Mouse (Mus musculus): ENCODE measurements around the gene Kctd7. TPM values are rescaled to one million over a fixed set of nuclear protein-coding genes. Genes with fewer than 3 reads are reported as not detected.

Gene Kctd7
- polyA plus RNA-seq, 1 experiment = 4.5 TPM

GRCm38 (mm10) chr5:130109348-130109747 lies 35.3 kb upstream of the Kctd7 start:
- Histone ChIP-seq H3ac (ENCODE audit: control insufficient read depth, insufficient read length) (no peak overlapping the region), H3K79me2 (ENCODE audit: control insufficient read depth, insufficient read depth) (no peaks in the 10 kb centered on the region), H3K36me3 (ENCODE audit: control insufficient read depth, insufficient read depth) (no peaks in the 10 kb centered on the region), H3K4me3 (no peak overlapping the region), H3K27me3 (ENCODE audit: control insufficient read depth, insufficient read depth, insufficient read length) (no peaks in the 10 kb centered on the region), H3K4me2 (ENCODE audit: low read depth) (no peak overlapping the region)
- TF ChIP-seq CEBPB (IDR thresholded peaks at IDR 0.05; ENCODE audit: insufficient read depth, poor library complexity, severe bottlenecking) = no peak
- TF ChIP-seq POLR2AphosphoS2 (IDR thresholded peaks at IDR 0.05; ENCODE audit: insufficient read length, low read depth) = no peak
- TF ChIP-seq REST (IDR thresholded peaks at IDR 0.05; ENCODE audit: insufficient read depth, insufficient read length) = no peak
- TF ChIP-seq TCF12 (IDR thresholded peaks at IDR 0.05; ENCODE audit: insufficient read depth, poor library complexity, severe bottlenecking) = no peak
- TF ChIP-seq POLR2A (IDR thresholded peaks at IDR 0.05; ENCODE audit: insufficient read length, low read depth) = no peak
- TF ChIP-seq E2F4 (IDR thresholded peaks at IDR 0.05; ENCODE audit: insufficient read depth) = no peak
- no peak for TF ChIP-seq MAX (IDR thresholded peaks at IDR 0.05; ENCODE audit: low read depth)
- no peak for TF ChIP-seq SRF (IDR thresholded peaks at IDR 0.05; ENCODE audit: control insufficient read depth, insufficient read length, low read depth)
- TF ChIP-seq TCF3 (IDR thresholded peaks at IDR 0.05; ENCODE audit: insufficient read length, low read depth) = no peak
- TF ChIP-seq USF1 (IDR thresholded peaks at IDR 0.05; ENCODE audit: low read depth) = no peak
- no peak for TF ChIP-seq MYOG (IDR thresholded peaks at IDR 0.05; ENCODE audit: control insufficient read depth in 1 of 3, insufficient read depth in 1 of 3, insufficient read length in 2 of 3, low read depth in 2 of 3)
- no peak for TF ChIP-seq MYOD1 (IDR thresholded peaks at IDR 0.05; ENCODE audit: control insufficient read depth in 1 of 3, insufficient read length in 2 of 3, low read depth in 2 of 3)

GRCm38 (mm10) chr5:130110632-130111464 lies 33.8 kb upstream of the Kctd7 start:
- Histone ChIP-seq H3K79me2 (ENCODE audit: control insufficient read depth, insufficient read depth) (no peaks in the 10 kb centered on the region), H3K27me3 (ENCODE audit: control insufficient read depth, insufficient read depth, insufficient read length) (no peaks in the 10 kb centered on the region), H3K4me2 (ENCODE audit: low read depth) (peak overlapping the region; percentile 38), H3K36me3 (ENCODE audit: control insufficient read depth, insufficient read depth) (peaks cover 5% of the 10 kb centered on the region), H3ac (ENCODE audit: control insufficient read depth, insufficient read length) (no peak overlapping the region), H3K4me3 (no peak overlapping the region)
- no peak for TF ChIP-seq POLR2AphosphoS2 (IDR thresholded peaks at IDR 0.05; ENCODE audit: insufficient read length, low read depth)
- no peak for TF ChIP-seq USF1 (IDR thresholded peaks at IDR 0.05; ENCODE audit: low read depth)
- no peak for TF ChIP-seq E2F4 (IDR thresholded peaks at IDR 0.05; ENCODE audit: insufficient read depth)
- TF ChIP-seq MYOG (IDR thresholded peaks at IDR 0.05; ENCODE audit: control insufficient read depth in 1 of 3, insufficient read depth in 1 of 3, insufficient read length in 2 of 3, low read depth in 2 of 3) = no peak
- no peak for TF ChIP-seq POLR2A (IDR thresholded peaks at IDR 0.05; ENCODE audit: insufficient read length, low read depth)

GRCm38 (mm10) chr5:130112653-130113052 lies 32.0 kb upstream of the Kctd7 start:
- no peak overlapping the region for H3K4me2 ChIP-seq (ENCODE audit: low read depth)
- TF ChIP-seq MYOG (IDR thresholded peaks at IDR 0.05; ENCODE audit: control insufficient read depth in 1 of 3, insufficient read depth in 1 of 3, insufficient read length in 2 of 3, low read depth in 2 of 3) (no peak), TCF3 (IDR thresholded peaks at IDR 0.05; ENCODE audit: insufficient read length, low read depth) (no peak), SRF (IDR thresholded peaks at IDR 0.05; ENCODE audit: control insufficient read depth, insufficient read length, low read depth) (no peak), POLR2A (IDR thresholded peaks at IDR 0.05; ENCODE audit: insufficient read length, low read depth) (no peak), MYOD1 (IDR thresholded peaks at IDR 0.05; ENCODE audit: control insufficient read depth in 1 of 3, insufficient read length in 2 of 3, low read depth in 2 of 3) (no peak)
- no peaks in the 10 kb centered on the region for H3K27me3 ChIP-seq (ENCODE audit: control insufficient read depth, insufficient read depth, insufficient read length)
- H3K4me3 ChIP-seq = no peak overlapping the region
- no peaks in the 10 kb centered on the region for H3K79me2 ChIP-seq (ENCODE audit: control insufficient read depth, insufficient read depth)
- peaks cover 5% of the 10 kb centered on the region for H3K36me3 ChIP-seq (ENCODE audit: control insufficient read depth, insufficient read depth)
- no peak overlapping the region for H3ac ChIP-seq (ENCODE audit: control insufficient read depth, insufficient read length)

GRCm38 (mm10) chr5:130116116-130116515 lies 28.5 kb upstream of the Kctd7 start:
- Histone ChIP-seq H3K4me3 (no peak overlapping the region), H3K4me2 (ENCODE audit: low read depth) (no peak overlapping the region), H3K36me3 (ENCODE audit: control insufficient read depth, insufficient read depth) (peaks cover 5% of the 10 kb centered on the region), H3ac (ENCODE audit: control insufficient read depth, insufficient read length) (no peak overlapping the region), H3K79me2 (ENCODE audit: control insufficient read depth, insufficient read depth) (no peaks in the 10 kb centered on the region), H3K27me3 (ENCODE audit: control insufficient read depth, insufficient read depth, insufficient read length) (no peaks in the 10 kb centered on the region)
- no peak for TF ChIP-seq REST (IDR thresholded peaks at IDR 0.05; ENCODE audit: insufficient read depth, insufficient read length)
- no peak for TF ChIP-seq SRF (IDR thresholded peaks at IDR 0.05; ENCODE audit: control insufficient read depth, insufficient read length, low read depth)
- TF ChIP-seq MYOG (IDR thresholded peaks at IDR 0.05; ENCODE audit: control insufficient read depth in 1 of 3, insufficient read depth in 1 of 3, insufficient read length in 2 of 3, low read depth in 2 of 3) = no peak
- no peak for TF ChIP-seq USF1 (IDR thresholded peaks at IDR 0.05; ENCODE audit: low read depth)
- TF ChIP-seq E2F4 (IDR thresholded peaks at IDR 0.05; ENCODE audit: insufficient read depth) = no peak
- TF ChIP-seq MYOD1 (IDR thresholded peaks at IDR 0.05; ENCODE audit: control insufficient read depth in 1 of 3, insufficient read length in 2 of 3, low read depth in 2 of 3) = no peak
- TF ChIP-seq TCF3 (IDR thresholded peaks at IDR 0.05; ENCODE audit: insufficient read length, low read depth) = no peak
- no peak for TF ChIP-seq TCF12 (IDR thresholded peaks at IDR 0.05; ENCODE audit: insufficient read depth, poor library complexity, severe bottlenecking)
- no peak for TF ChIP-seq MAX (IDR thresholded peaks at IDR 0.05; ENCODE audit: low read depth)
- no peak for TF ChIP-seq POLR2AphosphoS2 (IDR thresholded peaks at IDR 0.05; ENCODE audit: insufficient read length, low read depth)
- TF ChIP-seq POLR2A (IDR thresholded peaks at IDR 0.05; ENCODE audit: insufficient read length, low read depth) = no peak
- no peak for TF ChIP-seq CEBPB (IDR thresholded peaks at IDR 0.05; ENCODE audit: insufficient read depth, poor library complexity, severe bottlenecking)

GRCm38 (mm10) chr5:130116857-130117256 lies 27.8 kb upstream of the Kctd7 start:
- H3K36me3 ChIP-seq (ENCODE audit: control insufficient read depth, insufficient read depth) = peaks cover 5% of the 10 kb centered on the region
- no peaks in the 10 kb centered on the region for H3K79me2 ChIP-seq (ENCODE audit: control insufficient read depth, insufficient read depth)
- H3ac ChIP-seq (ENCODE audit: control insufficient read depth, insufficient read length) = no peak overlapping the region
- H3K27me3 ChIP-seq (ENCODE audit: control insufficient read depth, insufficient read depth, insufficient read length) = no peaks in the 10 kb centered on the region
- peak overlapping the region; percentile 13 for H3K4me2 ChIP-seq (ENCODE audit: low read depth)
- no peak overlapping the region for H3K4me3 ChIP-seq
- TF ChIP-seq MYOD1 (IDR thresholded peaks at IDR 0.05; ENCODE audit: control insufficient read depth in 1 of 3, insufficient read length in 2 of 3, low read depth in 2 of 3) = peak in 1 of 3 experiments; percentile 31
- TF ChIP-seq TCF3 (IDR thresholded peaks at IDR 0.05; ENCODE audit: insufficient read length, low read depth) = no peak
